Mouse (Mus musculus) layer of hippocampus, adult 2 months (tissue): ENCODE results near the gene Ackr2. TPM values are rescaled to one million over a fixed set of nuclear protein-coding genes. Genes with fewer than 3 reads are reported as not detected.

ENCODE experiments used
- DNase-seq, 2 experiments: peaks; one replicate each; pipeline ENCODE4 v3.0.0; 2022; ENCODE audit warnings: low spot score in 2 of 2
- H3K27ac ChIP-seq: fragments of 200-600 bp; 2 replicates; pipeline ENCODE4 v1.8.1; 2022
- H3K4me3 ChIP-seq: fragments of 200-600 bp; 2 replicates; pipeline ENCODE4 v1.8.1; 2022; ENCODE audit warnings: mild to moderate bottlenecking
- CTCF ChIP-seq: fragments of 200-600 bp; conservative IDR thresholded peaks from 2 replicates; pipeline ENCODE4 v1.8.1; 2022; ENCODE audit warnings: antibody characterized with exemption, mild to moderate bottlenecking, moderate library complexity
- total RNA-seq, 2 experiments: library from RNA; stranded (reverse); gene quantifications; 2 replicates each; pipeline ENCODE4 v1.2.3; 2021

Gene Ackr2
- total RNA-seq, 2 experiments from 2014 or later = 1.7 to 2.3 TPM

DNA sequence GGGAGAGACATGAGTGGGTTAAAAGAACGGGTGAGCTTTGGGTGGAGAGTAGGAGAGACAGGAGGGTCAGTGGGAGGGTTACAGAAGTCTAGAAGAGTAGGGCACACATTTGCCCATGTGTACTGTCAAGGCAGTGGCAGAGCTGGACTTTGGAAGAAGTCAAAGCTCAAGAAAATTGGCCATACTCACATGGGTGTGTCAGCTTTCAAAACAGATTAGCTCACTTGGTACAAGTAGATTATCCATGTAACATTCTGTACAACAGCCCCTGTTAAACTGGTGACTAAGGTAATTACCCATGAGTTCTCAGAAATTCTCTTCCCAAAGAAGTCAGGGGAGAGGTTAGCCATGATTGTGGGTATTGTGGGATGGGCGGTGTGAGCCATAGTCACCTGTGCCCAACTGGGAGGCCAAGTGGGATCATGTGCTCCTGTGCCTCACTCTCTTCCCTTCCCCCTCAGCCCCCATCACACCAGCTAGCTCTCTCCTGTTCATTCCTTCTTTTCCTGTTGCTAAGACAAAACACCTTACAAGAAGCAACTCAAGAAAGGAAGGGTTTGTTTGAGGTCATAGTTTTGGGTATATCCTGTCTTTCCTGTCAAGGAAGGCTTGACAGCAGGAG is 26.0 kb upstream of the Ackr2 start:
- no peak for DNase-seq
- no peak for TF ChIP-seq CTCF
- Histone ChIP-seq H3K27ac (no peak overlapping the region), H3K4me3 (no peak overlapping the region)

DNA sequence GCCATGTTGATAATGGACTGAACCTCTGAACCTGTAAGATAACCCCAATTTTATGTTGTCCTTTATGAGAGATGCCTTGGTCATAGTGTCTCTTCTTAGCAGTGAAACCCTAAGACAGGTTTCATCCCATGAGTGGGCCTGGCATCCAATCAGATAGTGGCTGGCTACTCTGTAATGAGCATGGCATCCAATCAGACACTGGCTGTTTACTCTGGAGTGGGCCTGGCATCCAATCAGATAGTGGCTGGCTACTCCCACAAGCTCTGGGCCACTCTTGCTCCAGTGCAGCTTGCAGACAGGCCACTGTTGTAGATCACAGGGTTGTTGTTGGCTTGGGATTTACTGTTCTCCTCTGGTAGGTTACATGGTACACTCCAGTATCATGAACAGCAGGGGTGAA is 24.6 kb upstream of the Ackr2 start:
- no peak overlapping the region for H3K27ac ChIP-seq
- DNase-seq = no peak
- no peak for TF ChIP-seq CTCF
- no peak overlapping the region for H3K4me3 ChIP-seq

DNA sequence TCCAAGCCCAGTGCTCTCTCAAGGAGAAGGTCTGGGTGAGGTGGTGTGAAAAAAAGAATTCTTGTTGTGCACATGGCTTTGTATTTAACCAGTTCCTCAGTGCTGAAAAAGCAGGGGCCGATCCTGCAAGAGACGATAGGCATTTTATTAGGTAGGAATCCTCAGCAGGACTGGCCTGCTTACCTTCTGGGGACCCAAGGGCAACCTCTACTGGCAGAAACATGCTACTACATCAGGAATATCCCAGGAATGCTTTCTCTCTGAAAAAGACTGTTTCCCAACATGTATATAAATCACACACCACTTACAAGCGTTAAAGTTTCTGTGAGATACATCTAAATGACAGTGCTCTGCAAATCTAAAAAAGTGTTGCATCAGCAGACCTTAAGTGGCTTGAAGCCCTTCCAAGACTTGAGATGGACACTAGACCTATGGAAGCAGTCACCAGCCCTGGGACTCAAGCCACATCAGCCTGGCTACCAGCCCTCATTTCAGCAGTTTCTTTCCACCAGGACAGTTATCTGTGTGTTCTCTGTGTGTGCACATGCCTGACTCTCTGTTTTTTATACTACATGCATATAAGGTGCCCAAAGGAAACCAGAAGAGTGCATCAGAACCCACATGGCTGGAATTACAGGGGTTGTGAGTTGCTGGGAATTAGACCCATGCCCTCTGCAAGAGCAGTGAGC is 21.0 kb upstream of the Ackr2 start:
- Histone ChIP-seq H3K27ac (no peak overlapping the region), H3K4me3 (no peak overlapping the region)
- peak; percentile 44 to 81 for DNase-seq
- peak; percentile 94 for TF ChIP-seq CTCF

DNA sequence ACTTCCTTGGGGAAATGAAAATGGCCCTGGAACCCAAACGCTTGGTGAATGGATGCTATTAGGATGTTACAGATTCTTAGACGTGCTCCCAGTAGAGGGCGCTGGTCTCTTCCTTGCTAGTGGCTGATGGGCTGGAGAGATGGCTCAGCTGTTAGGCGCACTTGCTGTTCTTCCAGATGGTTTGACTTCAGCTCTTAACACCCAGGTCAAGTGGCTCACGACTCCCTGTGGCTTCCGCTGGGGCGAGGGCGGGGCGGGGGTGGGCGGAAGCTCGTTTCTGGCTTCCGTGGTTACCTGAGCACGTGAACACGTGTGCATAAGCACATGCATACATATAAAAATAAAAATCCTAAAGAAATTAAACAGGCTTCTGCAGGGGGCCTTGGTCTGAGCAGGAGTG is 17.3 kb upstream of the Ackr2 start:
- peak; percentile 47 to 67 for DNase-seq
- Histone ChIP-seq H3K27ac (peak overlapping the region; percentile 80), H3K4me3 (peak overlapping the region; percentile 34; the same call in 1 of the 2 replicates)
- TF ChIP-seq CTCF = peak; percentile 75

DNA sequence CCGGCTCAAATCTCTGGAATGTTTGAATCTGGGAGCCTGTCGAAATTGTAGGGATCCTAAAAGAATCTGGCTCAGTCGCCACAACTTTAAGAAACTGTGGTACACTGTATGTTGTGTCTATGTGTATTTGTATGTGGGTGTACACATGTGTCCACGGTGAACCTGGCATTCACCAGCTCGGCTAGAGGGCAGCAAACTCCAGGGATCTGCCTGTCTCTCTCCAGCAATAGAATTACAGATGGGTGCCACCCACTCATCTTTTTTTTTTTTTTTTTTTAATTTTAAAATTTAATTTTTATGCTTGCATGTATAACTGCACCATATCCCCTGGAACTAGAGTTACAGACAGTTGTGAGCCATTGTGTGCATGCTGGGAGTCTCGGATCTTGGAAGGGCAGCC is 16.9 kb upstream of the Ackr2 start:
- TF ChIP-seq CTCF = peak; percentile 59
- H3K27ac ChIP-seq = peak overlapping the region; percentile 80
- DNase-seq = peak; percentile 34 to 39

DNA sequence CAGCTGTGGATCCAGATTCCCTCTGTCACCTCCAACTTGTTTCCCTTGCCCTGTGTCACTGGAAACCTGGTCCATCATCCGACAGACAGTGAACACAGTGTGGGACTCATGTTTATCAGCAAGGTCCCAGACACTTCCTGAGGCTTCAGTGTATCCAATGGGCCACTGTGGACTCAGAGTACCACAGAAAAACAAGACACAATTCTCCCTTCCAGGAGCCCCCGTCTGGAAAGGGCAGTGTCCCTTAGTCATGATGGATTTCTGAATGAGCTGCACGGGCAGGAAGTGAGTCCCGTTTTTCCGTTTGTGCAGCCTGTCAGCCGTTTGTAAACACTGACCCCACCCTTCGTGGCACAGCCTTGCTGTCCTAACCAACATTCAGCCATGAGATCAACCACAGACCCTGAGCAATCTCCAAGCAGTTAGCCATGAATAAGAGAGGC is 16.1 kb upstream of the Ackr2 start:
- TF ChIP-seq CTCF = no peak
- H3K27ac ChIP-seq = peak overlapping the region; percentile 80
- DNase-seq = no peak
- H3K4me3 ChIP-seq = no peak overlapping the region

More for the DNA sequence above, 16.9 kb upstream of the Ackr2 start:
- peak overlapping the region; percentile 34; the same call in 1 of the 2 replicates for H3K4me3 ChIP-seq

DNA sequence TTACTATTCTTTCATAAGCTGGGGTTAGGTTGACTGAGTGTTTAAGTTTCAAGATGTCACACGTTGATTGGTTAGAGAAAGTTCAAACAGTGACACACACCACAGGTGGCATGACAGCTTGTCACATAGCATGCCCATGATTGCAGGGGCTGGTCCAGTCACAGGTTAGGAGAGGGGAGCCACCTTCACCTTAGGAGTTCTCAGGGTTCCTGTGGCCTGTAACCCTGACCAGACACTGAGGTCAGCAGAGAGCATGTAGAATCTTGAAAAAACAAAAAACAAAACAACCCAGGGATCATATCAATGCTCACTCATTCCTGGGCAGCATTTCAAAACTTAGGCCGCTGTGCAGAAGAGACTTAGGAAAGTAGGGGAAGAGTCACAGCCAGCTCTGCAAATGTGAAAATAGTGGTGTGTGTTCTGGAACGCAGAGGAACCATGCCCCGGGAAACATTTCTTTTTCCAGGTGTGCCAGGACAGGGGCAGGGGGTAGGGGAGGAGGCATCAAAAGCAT is 8.2 kb upstream of the Ackr2 start:
- no peak overlapping the region for H3K4me3 ChIP-seq
- no peak for DNase-seq
- TF ChIP-seq CTCF = no peak
- no peak overlapping the region for H3K27ac ChIP-seq

DNA sequence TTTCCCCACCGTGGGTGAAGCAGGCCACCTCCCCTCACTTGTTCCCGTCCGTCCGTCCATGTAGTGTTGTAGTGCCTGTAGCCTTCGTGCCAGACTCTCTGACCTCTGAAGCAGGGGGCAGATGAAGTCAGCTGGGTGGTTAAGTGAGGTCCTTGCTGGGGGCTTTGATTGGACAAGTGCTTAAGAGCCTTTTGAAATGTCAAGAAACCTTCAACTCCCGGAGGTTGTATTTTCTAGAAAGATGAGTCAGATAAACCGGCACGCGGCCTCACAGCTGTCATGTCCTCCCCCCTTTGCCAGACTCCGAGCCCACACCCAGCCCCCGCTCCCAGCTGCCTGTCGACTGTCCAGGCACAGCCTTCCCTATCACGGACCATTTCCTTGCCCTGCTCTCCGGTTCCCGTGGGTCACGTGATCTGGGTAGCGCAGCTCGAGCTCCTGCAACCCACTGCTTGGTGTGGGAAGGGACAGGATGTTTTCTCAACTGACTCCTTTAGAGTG is 7.7 kb upstream of the Ackr2 start:
- no peak for TF ChIP-seq CTCF
- no peak overlapping the region for H3K27ac ChIP-seq
- DNase-seq = peak in 1 of 2 experiments; percentile 41
- H3K4me3 ChIP-seq = no peak overlapping the region

DNA sequence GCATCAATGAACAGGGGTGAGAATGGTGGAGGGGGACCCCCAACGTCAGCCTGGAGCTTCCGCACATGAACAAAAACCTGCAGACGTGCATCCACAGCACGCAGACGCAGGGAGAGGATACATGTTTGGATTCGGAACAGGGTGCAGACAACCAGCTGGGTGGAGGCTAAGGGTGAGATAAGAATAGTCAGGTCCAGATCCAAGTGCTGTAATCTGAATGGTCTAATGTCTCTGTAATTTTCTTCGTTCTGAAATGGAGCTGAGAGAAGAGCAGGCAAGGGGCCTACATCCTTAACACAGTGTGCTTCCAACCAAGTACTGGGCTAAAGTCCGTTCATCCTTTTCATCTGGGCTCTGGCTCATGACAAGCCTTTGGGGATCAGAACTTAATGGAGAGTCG is 6.9 kb upstream of the Ackr2 start:
- Histone ChIP-seq H3K27ac (no peak overlapping the region), H3K4me3 (no peak overlapping the region)
- TF ChIP-seq CTCF = no peak
- no peak for DNase-seq

DNA sequence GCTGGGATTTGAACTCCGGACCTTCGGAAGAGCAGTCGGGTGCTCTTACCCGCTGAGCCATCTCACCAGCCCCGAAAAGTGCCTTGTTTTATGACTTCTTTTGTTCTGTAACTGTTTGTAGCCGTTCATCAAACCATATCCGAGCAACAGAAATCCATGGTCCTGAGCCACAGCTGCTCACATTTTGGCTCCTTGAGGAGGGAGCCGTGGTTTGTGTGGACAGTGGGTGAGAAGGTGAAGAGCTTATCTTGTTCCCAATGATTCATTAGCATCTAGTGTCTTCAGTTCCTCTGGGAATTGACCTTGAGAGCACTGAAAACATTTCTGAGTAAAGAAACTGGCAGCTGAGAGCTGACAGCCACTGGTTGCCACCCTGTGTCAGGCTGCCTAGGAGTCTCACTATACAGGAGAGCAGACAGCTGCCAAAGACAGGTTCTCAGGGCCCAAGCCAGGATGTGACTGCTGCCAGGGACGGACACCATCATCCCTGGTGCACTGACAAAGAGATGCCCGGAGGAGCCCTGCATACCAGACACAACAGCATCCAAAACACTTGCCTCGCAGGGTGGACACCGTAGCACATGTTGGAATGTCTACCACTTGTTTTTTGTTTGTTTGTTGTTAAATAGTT is 6.0 kb upstream of the Ackr2 start:
- DNase-seq = no peak
- Histone ChIP-seq H3K27ac (no peak overlapping the region), H3K4me3 (no peak overlapping the region)
- no peak for TF ChIP-seq CTCF

DNA sequence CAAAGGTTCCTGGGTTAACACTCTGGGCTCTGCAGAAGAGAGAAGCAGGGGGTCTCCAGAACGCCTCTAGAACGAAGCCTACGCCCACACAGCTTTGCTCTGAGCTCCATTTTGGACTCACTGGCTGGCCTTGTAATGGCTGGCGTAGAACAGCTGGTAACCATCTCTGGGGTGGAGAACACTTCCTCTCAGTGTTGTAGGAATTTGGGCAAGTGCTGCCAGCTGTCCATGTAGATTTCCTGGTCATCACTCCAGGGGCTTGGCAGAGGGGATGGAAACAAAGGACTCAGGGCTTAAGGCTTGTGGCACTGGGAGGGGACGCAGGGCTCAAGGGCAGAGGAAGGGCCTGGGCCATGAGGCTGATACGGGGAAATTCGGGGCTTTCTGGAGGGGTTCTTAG is 3.7 kb upstream of the Ackr2 start:
- no peak for DNase-seq
- Histone ChIP-seq H3K4me3 (no peak overlapping the region), H3K27ac (no peak overlapping the region)
- TF ChIP-seq CTCF = no peak

DNA sequence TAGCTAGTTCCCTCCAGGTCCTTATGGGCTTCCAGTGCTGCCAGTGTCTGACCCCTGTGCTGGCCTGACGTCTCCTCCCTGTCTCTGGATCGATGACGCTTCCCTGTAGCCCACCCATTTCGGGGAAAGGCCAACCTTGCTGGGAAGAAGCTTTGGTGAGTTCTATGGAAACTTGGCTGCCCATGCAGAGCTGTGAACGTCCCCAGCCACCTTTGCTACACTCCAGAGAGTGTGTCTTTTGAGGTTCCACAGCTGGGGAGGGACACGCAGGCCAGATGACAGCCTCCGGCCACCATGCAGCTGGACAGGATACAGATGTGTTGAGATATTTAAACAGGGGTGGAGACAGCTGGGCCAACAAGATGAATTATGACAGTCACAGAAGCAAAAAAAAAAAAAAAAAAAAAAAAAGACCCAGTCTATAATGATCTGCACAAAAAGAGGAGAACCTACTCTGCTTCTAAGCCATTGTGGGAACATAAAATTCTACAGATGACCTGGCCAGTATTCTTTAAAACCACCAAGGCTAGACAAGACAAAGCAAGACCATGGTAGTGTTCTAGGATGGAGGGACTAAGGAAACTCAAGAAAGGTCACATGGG is 2.7 kb upstream of the Ackr2 start:
- Histone ChIP-seq H3K4me3 (no peak overlapping the region), H3K27ac (no peak overlapping the region)
- no peak for TF ChIP-seq CTCF
- DNase-seq = no peak

DNA sequence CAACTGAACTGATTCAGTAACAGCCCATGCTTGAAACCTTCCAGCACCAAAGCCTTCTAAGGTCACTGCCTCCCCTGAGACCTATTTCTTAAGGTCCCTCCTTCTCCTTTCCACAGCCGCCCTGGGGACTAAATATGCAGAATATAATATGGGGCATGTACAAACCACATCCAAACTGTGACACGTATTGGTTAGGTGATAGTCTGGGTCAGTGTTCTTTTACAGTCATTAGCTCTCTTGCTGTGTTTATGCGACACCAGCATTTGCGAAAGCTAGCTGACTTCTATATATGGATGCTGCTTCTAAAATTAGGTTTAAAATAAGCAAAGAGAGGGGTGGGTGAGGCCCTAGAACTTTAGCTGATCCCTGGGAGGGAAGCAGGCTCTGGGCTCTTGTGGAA is 1.3 kb upstream of the Ackr2 start:
- DNase-seq = no peak
- TF ChIP-seq CTCF = no peak
- Histone ChIP-seq H3K4me3 (no peak overlapping the region), H3K27ac (no peak overlapping the region)
